Mouse (Mus musculus): ENCODE measurements around the gene Frrs1.

DNA sequence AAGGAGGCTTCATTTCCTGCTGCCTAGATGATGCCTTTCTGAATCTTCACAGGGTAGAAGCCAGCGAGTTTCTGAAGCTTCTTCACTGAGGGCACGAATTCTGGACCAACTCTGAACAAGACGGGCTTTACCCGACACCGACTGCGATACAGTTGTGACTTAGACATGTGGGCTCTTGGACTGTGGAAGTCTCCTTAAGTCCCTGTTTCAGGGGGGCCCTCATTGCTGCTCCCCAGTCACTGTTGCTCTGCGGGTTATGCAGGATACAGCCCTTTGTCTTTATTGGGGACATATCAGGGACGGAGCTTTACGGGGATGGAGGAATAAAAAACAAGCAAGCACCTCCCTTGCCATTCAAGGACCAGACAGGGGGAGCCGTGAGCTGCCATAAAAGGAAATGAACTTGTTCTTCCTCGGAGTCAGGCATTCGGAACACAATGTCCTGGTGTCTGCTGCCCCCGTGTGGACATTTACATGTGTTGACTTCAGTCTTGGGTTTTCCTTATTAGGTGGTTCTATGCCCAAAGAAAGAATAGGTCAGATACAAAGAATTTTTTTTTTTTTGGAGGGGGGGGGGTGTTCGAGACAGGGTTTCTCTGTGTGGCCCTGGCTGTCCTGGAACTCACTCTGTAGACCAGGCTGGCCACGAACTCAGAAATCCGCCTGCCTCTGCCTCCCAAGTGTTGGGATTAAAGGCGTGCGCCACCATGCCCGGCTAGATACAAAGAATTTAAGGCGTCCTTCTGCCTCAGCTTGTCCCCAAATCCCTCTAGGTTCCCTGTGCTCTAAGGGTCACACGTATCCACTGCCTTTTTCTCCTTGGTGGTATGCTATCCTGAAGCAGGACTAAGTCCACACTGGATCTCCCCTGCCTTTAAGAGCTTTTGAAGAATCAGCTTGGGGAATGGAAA, 23.2 kb upstream of the Frrs1 start:
- TF ChIP-seq CTCF (IDR thresholded peaks at IDR 0.05; ENCODE audit: borderline replicate concordance, insufficient read depth, low read length) = peak; percentile 49; the same call in 1 of the 2 replicates
- TF ChIP-seq POLR2A (IDR thresholded peaks at IDR 0.05; ENCODE audit: low read depth, low read length) = peak; percentile 37; the same call in 1 of the 2 replicates
